Mouse (Mus musculus): ENCODE measurements at regions not wholly inside any gene's neighbourhood (a gene's known extent, or its start where the extent isn't known, plus 50 kb on each side); places are given as distances from the start of the nearest gene placed in this dataset.

DNA sequence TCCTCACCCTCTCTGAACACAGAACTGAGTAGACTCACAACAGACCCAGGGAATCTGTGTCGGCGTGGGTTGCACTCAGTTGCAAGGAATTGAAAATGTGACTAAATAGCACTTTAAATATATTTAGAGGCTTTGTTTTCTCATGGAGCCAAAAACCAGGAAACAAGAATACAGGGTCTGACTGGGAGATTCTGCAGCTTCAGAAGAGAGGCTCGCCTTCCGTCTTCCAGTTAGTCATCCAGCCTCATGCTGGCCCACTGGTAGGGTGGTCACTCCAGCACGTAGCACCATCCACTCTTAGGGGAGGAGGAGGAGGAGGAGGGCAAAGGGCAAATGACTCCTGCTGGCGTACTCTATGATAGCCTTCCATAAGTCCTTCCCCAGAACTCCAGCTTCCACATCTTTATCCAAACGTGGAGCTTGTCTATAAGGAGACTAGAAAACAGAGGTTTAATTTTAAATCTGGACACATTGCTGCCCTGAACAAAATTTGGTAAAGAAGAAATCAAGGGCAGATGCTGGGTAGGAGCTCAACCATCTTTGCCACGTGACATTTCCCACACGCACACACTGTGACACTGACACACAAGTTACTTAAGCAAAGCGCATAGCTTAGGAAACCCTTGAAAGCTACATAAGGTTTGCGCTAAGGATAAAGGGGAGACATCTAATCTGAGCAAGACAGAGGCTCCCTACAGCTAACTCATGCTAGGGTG is 60.8 kb downstream of the Mis18a start:
- H3K4me2 ChIP-seq: no peak overlapping the region
- WGBS: 94% methylated on average over 11 of the region's 11 CpGs
- ATAC-seq: no peak

GRCm38 (mm10) chr16:90664086-90664485 is 63.1 kb downstream of the Mis18a start:
- Histone ChIP-seq H3K4me2 (no peak overlapping the region), H3K4me3 (no peak overlapping the region), H3K36me3 (ENCODE audit: poor library complexity, severe bottlenecking) (no peaks in the 10 kb centered on the region), H3K9ac (no peak overlapping the region), H3K9me3 (replicated peaks) (no peaks in the 10 kb centered on the region), H3K4me1 (no peaks in the 10 kb centered on the region), H3K27ac (no peak overlapping the region; the same call in 1 of the 2 replicates), H3K27me3 (no peaks in the 10 kb centered on the region)
- WGBS: 68% methylated on average over 9 of the region's 9 CpGs
- ATAC-seq: no peak

More for the DNA sequence above, 60.8 kb downstream of the Mis18a start:
- H3K4me1 ChIP-seq: no peaks in the 10 kb centered on the region
- H3K4me3 ChIP-seq: no peak overlapping the region
- H3K27me3 ChIP-seq: no peaks in the 10 kb centered on the region
- H3K9me3 ChIP-seq (replicated peaks): no peaks in the 10 kb centered on the region
- no peak overlapping the region for H3K27ac ChIP-seq
- H3K36me3 ChIP-seq (ENCODE audit: poor library complexity, severe bottlenecking): no peaks in the 10 kb centered on the region
- no peak overlapping the region for H3K9ac ChIP-seq

- H3K9ac ChIP-seq: no peak overlapping the region
- H3K4me3 ChIP-seq: no peak overlapping the region
- no peak for ATAC-seq
- H3K4me1 ChIP-seq: peaks cover 14% of the 10 kb centered on the region
- no peaks in the 10 kb centered on the region; the same call in 1 of the 2 replicates for H3K9me3 ChIP-seq (replicated peaks)
- 94% methylated on average over 7 of the region's 7 CpGs for WGBS
- H3K36me3 ChIP-seq (ENCODE audit: poor library complexity, severe bottlenecking): no peaks in the 10 kb centered on the region
- H3K4me2 ChIP-seq: no peak overlapping the region
- H3K27ac ChIP-seq: no peak overlapping the region
- H3K27me3 ChIP-seq: no peaks in the 10 kb centered on the region
These were observed 69.2 kb downstream of the Mis18a start for GRCm38 (mm10) chr16:90658050-90658449.

- 48% methylated on average over 9 of the region's 9 CpGs for WGBS
- H3K4me2 ChIP-seq: no peak overlapping the region
- H3K9me3 ChIP-seq (replicated peaks): no peaks in the 10 kb centered on the region; the same call in 1 of the 2 replicates
- H3K36me3 ChIP-seq (ENCODE audit: poor library complexity, severe bottlenecking): no peaks in the 10 kb centered on the region
- H3K4me3 ChIP-seq: no peak overlapping the region
- no peak overlapping the region for H3K9ac ChIP-seq
- ATAC-seq: peak; percentile 41
- peaks cover 14% of the 10 kb centered on the region for H3K4me1 ChIP-seq
- no peaks in the 10 kb centered on the region for H3K27me3 ChIP-seq
- H3K27ac ChIP-seq: peak overlapping the region; percentile 81
These were observed 70.2 kb downstream of the Mis18a start for GRCm38 (mm10) chr16:90657027-90657426.

DNA sequence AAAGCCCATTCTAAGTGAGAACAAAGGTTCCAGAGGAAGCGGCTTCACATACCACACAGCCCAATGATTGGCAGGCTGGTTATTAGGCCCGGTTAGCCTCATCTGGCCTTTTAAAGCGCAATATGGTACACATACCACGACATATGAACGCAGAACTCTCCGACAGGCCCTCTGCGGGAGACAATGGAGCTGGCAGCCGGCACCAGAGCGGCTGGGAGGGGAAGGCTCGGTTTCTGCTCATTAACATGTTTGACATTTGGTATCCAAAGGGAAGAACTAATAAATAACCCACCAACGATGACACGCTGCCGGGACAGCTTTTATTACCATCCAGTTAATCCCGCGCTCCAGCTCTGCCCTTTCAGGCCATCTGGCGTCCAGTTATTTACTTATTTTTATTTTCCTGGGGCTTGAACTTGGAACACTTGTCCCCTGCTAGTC is 70.6 kb downstream of the Mis18a start:
- peak; percentile 93 for ATAC-seq
- Histone ChIP-seq H3K36me3 (ENCODE audit: poor library complexity, severe bottlenecking) (no peaks in the 10 kb centered on the region), H3K4me3 (no peak overlapping the region), H3K4me1 (peaks cover 14% of the 10 kb centered on the region), H3K9ac (peak overlapping the region; percentile 37; the same call in 1 of the 2 replicates), H3K9me3 (replicated peaks) (no peaks in the 10 kb centered on the region; the same call in 1 of the 2 replicates), H3K27me3 (no peaks in the 10 kb centered on the region), H3K4me2 (peak overlapping the region; percentile 11; the same call in 1 of the 2 replicates), H3K27ac (peak overlapping the region; percentile 81)
- 9% methylated on average over 16 of the region's 16 CpGs for WGBS

DNA sequence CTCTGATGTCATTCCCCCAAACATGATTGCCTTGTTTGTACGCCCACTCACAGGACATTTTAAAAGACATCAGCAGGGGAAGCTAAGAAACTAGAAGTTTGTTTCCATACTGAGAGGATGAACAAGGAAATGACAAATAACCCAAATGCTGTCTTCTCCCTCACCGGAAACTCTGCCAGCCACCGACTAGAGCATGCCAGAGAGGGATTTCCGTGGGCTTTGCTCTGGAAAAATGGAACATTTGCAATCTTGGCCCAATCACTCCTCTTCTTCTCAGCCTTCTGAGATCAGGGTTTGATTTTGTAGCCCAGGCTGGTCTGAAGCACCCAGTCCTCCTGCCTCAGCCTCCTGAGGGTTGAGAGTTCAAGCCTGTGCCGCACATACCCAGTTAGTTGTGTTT is 72.4 kb downstream of the Mis18a start:
- Histone ChIP-seq H3K27ac (no peak overlapping the region), H3K9ac (no peak overlapping the region), H3K4me1 (peaks cover 14% of the 10 kb centered on the region), H3K4me3 (no peak overlapping the region), H3K9me3 (replicated peaks) (no peaks in the 10 kb centered on the region; the same call in 1 of the 2 replicates), H3K4me2 (no peak overlapping the region), H3K27me3 (no peaks in the 10 kb centered on the region), H3K36me3 (ENCODE audit: poor library complexity, severe bottlenecking) (no peaks in the 10 kb centered on the region)
- 95% methylated on average over 5 of the region's 5 CpGs for WGBS
- no peak for ATAC-seq

DNA sequence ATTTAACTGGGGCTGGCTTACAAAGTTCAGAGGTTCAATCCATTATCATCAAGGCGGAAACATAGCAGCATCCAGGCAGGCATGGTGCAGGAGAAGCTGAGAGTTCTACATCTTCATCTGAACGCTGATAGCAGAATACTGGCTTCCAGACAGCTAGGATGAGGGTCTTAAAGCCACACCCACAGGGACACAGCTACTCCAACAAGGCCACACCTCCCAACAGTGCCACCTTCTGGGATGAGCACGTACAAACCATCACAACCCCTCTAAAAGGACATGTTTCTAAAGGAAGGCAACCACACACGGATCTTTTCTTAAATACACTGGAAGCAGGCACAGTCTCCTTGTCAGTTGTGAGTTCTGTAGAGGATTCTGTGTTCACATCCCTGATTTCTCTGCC is 74.4 kb downstream of the Mis18a start:
- no peaks in the 10 kb centered on the region for H3K9me3 ChIP-seq (replicated peaks)
- no peak overlapping the region for H3K4me2 ChIP-seq
- H3K36me3 ChIP-seq (ENCODE audit: poor library complexity, severe bottlenecking): no peaks in the 10 kb centered on the region
- no peaks in the 10 kb centered on the region for H3K27me3 ChIP-seq
- ATAC-seq: no peak
- 62% methylated on average over 4 of the region's 4 CpGs for WGBS
- H3K27ac ChIP-seq: no peak overlapping the region
- H3K9ac ChIP-seq: no peak overlapping the region
- H3K4me3 ChIP-seq: no peak overlapping the region
- peaks cover 14% of the 10 kb centered on the region for H3K4me1 ChIP-seq

DNA sequence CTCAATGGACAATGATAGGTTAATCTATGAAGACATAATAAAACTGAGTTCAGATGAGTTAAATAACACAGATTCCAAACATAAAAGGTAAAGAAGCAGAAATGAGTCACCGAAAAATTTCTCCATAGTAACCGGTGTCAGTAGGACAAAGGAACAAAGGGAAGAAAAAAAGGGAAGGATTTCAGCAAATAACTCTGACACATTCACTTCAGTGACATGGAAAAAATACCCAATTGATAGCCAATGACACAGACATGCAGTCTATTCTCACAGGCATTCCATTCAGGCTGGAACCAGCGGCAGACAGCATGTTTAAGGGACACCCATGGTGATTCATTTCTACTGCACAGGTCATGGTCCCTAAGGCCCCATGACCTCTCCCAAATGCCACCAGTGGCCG is 79.0 kb downstream of the Mis18a start:
- ATAC-seq: no peak
- no peak overlapping the region for H3K27ac ChIP-seq
- H3K27me3 ChIP-seq: no peaks in the 10 kb centered on the region
- no peak overlapping the region for H3K4me3 ChIP-seq
- WGBS: 47% methylated on average over 4 of the region's 4 CpGs
- no peaks in the 10 kb centered on the region for H3K9me3 ChIP-seq (replicated peaks)
- H3K9ac ChIP-seq: no peak overlapping the region
- H3K4me2 ChIP-seq: no peak overlapping the region
- H3K36me3 ChIP-seq (ENCODE audit: poor library complexity, severe bottlenecking): no peaks in the 10 kb centered on the region
- no peaks in the 10 kb centered on the region for H3K4me1 ChIP-seq

GRCm38 (mm10) chr16:90642671-90643070 is 84.5 kb downstream of the Mis18a start:
- Histone ChIP-seq H3K4me1 (no peaks in the 10 kb centered on the region), H3K27ac (no peak overlapping the region), H3K4me2 (no peak overlapping the region), H3K27me3 (no peaks in the 10 kb centered on the region), H3K4me3 (no peak overlapping the region), H3K36me3 (ENCODE audit: poor library complexity, severe bottlenecking) (no peaks in the 10 kb centered on the region), H3K9me3 (replicated peaks) (no peaks in the 10 kb centered on the region), H3K9ac (no peak overlapping the region)
- no peak for ATAC-seq
- WGBS: 84% methylated on average over 6 of the region's 6 CpGs

GRCm38 (mm10) chr16:90635216-90635615 is 92.0 kb downstream of the Mis18a start:
- H3K27me3 ChIP-seq: no peaks in the 10 kb centered on the region
- no peak for ATAC-seq
- H3K9me3 ChIP-seq (replicated peaks): no peaks in the 10 kb centered on the region
- H3K4me3 ChIP-seq: no peak overlapping the region
- H3K9ac ChIP-seq: no peak overlapping the region
- 33% methylated on average over 12 of the region's 12 CpGs for WGBS
- no peaks in the 10 kb centered on the region for H3K4me1 ChIP-seq
- H3K27ac ChIP-seq: no peak overlapping the region
- H3K4me2 ChIP-seq: no peak overlapping the region
- no peaks in the 10 kb centered on the region for H3K36me3 ChIP-seq (ENCODE audit: poor library complexity, severe bottlenecking)

DNA sequence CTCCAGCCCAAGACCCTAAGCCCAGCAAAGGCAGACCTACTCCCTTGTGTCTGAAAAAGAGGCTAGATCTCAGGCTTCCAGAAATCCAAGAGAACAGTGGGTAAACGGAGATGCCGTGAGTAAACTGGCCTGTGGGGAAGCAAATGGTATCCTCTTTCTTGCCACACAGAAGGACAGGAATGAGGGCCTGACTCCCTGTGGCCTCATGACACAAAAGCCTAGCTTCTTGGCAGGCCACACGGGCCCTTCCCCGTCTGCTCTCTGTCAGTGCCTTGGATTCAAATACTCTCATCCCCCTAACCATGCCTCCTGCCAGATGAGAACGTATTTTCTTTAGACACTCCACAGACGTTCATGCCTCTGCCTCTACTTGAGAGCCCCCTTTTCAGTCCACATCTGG is 97.2 kb downstream of the Mis18a start:
- no peak overlapping the region; the same call in 1 of the 2 replicates for H3K9ac ChIP-seq
- H3K4me1 ChIP-seq: peaks cover 17% of the 10 kb centered on the region
- no peak overlapping the region for H3K4me3 ChIP-seq
- H3K36me3 ChIP-seq (ENCODE audit: poor library complexity, severe bottlenecking): no peaks in the 10 kb centered on the region
- no peak overlapping the region for H3K27ac ChIP-seq
- 0 out of 2 replicates have a peak, but pooled peaks cover 3% of the 10 kb centered on the region for H3K9me3 ChIP-seq (replicated peaks)
- H3K27me3 ChIP-seq: no peaks in the 10 kb centered on the region
- H3K4me2 ChIP-seq: no peak overlapping the region
- WGBS: 30% methylated on average over 6 of the region's 6 CpGs
- no peak for ATAC-seq

DNA sequence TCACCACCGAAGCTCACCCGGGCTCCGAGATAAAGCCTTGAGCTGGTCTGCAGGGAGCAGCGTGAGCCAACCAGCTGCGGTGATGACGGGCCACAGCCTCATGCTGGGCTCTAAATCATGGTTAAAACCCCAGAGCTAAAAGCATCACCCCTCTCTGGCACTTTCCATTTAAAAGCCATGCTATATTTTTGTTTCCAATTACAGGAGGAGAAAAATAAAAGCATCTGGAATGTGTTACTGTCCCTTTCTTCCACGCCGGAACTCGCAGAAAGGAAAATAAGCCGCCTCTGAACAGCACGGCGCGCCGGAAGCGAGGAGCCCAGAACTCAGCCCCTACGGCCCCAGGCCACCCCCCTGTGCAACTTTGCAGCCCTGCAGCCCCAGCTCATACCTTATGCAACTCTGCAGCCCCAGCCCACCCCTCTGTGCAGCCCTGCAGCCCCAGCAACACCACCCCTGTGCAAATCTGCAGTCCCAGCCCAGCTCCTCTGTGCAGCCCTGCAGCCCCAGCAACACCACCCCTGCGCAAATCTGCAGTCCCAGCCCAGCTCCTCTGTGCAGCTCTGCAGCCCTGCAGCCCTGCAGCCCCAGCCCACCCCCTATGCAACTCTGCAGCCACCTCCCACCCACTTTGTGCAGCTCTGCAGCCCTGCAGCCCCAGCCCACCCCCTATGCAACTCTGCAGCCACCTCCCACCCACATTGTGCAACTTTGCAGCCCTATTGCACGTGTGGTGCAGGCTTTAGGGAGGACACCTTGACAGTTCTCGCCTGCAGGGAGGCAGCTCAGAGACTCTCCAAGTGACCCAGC is 97.9 kb downstream of the Mis18a start:
- Histone ChIP-seq H3K4me1 (peaks cover 23% of the 10 kb centered on the region), H3K27me3 (no peaks in the 10 kb centered on the region), H3K27ac (peak overlapping the region; percentile 19; the same call in 1 of the 2 replicates), H3K9ac (peak overlapping the region; percentile 37; the same call in 1 of the 2 replicates), H3K4me3 (no peak overlapping the region), H3K9me3 (replicated peaks) (0 out of 2 replicates have a peak, but pooled peaks cover 3% of the 10 kb centered on the region), H3K4me2 (peak overlapping the region; percentile 28), H3K36me3 (ENCODE audit: poor library complexity, severe bottlenecking) (no peaks in the 10 kb centered on the region)
- 34% methylated on average over 19 of the region's 19 CpGs for WGBS
- peak; percentile 52 for ATAC-seq

Data from forebrain, embryonic 13.5 days (tissue).